Mouse (Mus musculus) small intestine, adult 2 months (tissue): ENCODE results near the gene Sept3. TPM values are rescaled to one million over a fixed set of nuclear protein-coding genes. Genes with fewer than 3 reads are reported as not detected.

ENCODE experiments used
- H3K27ac ChIP-seq: fragments of 200-500 bp; 2 replicates; pipeline ENCODE4 v1.5.1; 2012; ENCODE audit warnings: low read depth, low read length, control low read depth, inconsistent platforms; ENCODE audit not compliant: insufficient read depth
- H3K27me3 ChIP-seq: fragments of 200-500 bp; 2 replicates; pipeline ENCODE4 v1.6.1; 2012; ENCODE audit warnings: mild to moderate bottlenecking, moderate library complexity, low read length, inconsistent platforms; ENCODE audit not compliant: control insufficient read depth, insufficient read depth
- H3K36me3 ChIP-seq: fragments of 200-500 bp; 2 replicates; pipeline ENCODE4 v1.6.1; 2012; ENCODE audit warnings: mild to moderate bottlenecking, low read length, control low read depth, inconsistent platforms; ENCODE audit not compliant: control insufficient read depth, insufficient read depth
- H3K4me1 ChIP-seq: fragments of 200-500 bp; 2 replicates; pipeline ENCODE4 v1.6.1; 2012; ENCODE audit warnings: low read length, inconsistent platforms, mixed read lengths; ENCODE audit not compliant: control insufficient read depth, insufficient read depth, insufficient read length
- H3K4me3 ChIP-seq: fragments of 200-500 bp; 2 replicates; pipeline ENCODE4 v1.5.1; 2012; ENCODE audit warnings: low read depth, mild to moderate bottlenecking, control low read depth, inconsistent platforms, low read length, moderate library complexity
- CTCF ChIP-seq: fragments of 200-500 bp; IDR thresholded peaks from 2 replicates; pipeline ENCODE4 v1.5.1; 2012; ENCODE audit warnings: low read depth, mild to moderate bottlenecking, control low read depth, inconsistent platforms, low read length, moderate library complexity, mixed read lengths; ENCODE audit not compliant: insufficient replicate concordance, insufficient read length; ENCODE audit errors: extremely low read depth
- POLR2A ChIP-seq: fragments of 200-500 bp; IDR thresholded peaks from 2 replicates; pipeline ENCODE4 v1.6.1; 2012; ENCODE audit warnings: low read depth, mild to moderate bottlenecking, control low read depth, inconsistent platforms, low read length, moderate library complexity
- whole genome bisulfite sequencing: fragments of 180-500 bp; shearing (Covaris S2); methylation state at CpG from one replicate; pipeline ENCODE4 v1.1.7; 2018; 5-methylcytosine and 5-hydroxymethylcytosine counted together
- polyA plus RNA-seq: library from polyadenylated mRNA; depleted of rRNA; stranded (reverse); fragments of >200 nt; gene quantifications from 2 replicates; pipeline ENCODE4 v1.2.3, GENCODE M21; 2012

Sept3 gene
- polyA plus RNA-seq, 1 experiment, result 0.52 TPM

DNA sequence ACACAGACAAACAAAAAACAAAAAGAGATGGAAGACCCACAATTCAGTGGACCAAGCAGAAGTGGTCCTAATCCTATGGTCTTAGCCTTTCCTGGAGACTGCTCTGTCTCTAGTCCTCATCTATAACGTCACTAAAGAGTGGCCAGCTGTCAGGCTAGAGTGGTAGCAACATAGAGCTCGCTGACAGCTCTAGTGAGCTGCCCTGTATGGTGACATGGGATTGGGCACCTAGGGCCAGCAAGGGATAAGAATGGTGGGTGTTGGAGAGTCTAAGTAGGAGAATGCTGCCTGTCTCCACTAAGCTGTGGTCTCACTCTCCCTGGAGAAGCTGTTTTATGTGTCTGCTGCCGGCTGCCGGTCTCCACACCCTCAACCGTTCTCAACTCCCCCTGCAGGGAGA is 18.2 kb downstream of the Sept3 start:
- peaks cover 4% of the 10 kb centered on the region; the same call in 1 of the 2 replicates for H3K27me3 ChIP-seq
- H3K4me1 ChIP-seq, result no peaks in the 10 kb centered on the region
- WGBS, result 20% methylated on average over 5 of the region's 5 CpGs
- H3K27ac ChIP-seq, result no peak overlapping the region
- H3K4me3 ChIP-seq, result no peak overlapping the region
- no peaks in the 10 kb centered on the region for H3K36me3 ChIP-seq
- no peak for TF ChIP-seq CTCF
- TF ChIP-seq POLR2A, result no peak

DNA sequence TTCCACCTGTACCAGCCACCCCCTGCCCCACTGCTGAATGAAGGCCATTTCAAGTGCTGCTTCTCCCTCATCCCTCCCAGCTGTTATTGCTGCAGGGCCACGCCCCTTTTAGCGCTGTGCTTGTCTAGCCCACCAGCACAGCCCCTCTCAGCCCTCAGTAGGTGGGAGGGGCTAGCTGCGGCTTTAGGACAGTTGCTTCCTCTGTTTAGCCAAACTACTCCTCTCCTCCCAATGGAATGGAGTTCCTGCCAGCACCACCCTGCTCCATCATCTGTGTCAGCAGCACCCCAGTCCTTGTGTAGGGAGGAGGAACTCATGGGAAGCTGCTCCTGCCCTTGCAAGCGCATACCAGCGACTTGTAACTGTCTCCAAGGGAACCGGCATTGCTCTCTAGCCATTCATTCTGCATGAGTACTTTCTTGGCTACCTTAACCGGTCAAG is 18.6 kb downstream of the Sept3 start:
- no peak overlapping the region for H3K27ac ChIP-seq
- no peak for TF ChIP-seq POLR2A
- TF ChIP-seq CTCF, result no peak
- H3K4me3 ChIP-seq, result no peak overlapping the region
- peaks cover 4% of the 10 kb centered on the region; the same call in 1 of the 2 replicates for H3K27me3 ChIP-seq
- no peaks in the 10 kb centered on the region for H3K36me3 ChIP-seq
- WGBS, result 16% methylated on average over 7 of the region's 7 CpGs
- H3K4me1 ChIP-seq, result no peaks in the 10 kb centered on the region

GRCm38 (mm10) chr15:82294059-82294458 is 19.4 kb downstream of the Sept3 start:
- no peaks in the 10 kb centered on the region for H3K36me3 ChIP-seq
- no peak overlapping the region for H3K4me3 ChIP-seq
- 38% methylated on average over 8 of the region's 8 CpGs for WGBS
- H3K27me3 ChIP-seq, result peaks cover 4% of the 10 kb centered on the region; the same call in 1 of the 2 replicates
- no peak overlapping the region for H3K27ac ChIP-seq
- no peaks in the 10 kb centered on the region for H3K4me1 ChIP-seq
- no peak for TF ChIP-seq CTCF
- no peak for TF ChIP-seq POLR2A

DNA sequence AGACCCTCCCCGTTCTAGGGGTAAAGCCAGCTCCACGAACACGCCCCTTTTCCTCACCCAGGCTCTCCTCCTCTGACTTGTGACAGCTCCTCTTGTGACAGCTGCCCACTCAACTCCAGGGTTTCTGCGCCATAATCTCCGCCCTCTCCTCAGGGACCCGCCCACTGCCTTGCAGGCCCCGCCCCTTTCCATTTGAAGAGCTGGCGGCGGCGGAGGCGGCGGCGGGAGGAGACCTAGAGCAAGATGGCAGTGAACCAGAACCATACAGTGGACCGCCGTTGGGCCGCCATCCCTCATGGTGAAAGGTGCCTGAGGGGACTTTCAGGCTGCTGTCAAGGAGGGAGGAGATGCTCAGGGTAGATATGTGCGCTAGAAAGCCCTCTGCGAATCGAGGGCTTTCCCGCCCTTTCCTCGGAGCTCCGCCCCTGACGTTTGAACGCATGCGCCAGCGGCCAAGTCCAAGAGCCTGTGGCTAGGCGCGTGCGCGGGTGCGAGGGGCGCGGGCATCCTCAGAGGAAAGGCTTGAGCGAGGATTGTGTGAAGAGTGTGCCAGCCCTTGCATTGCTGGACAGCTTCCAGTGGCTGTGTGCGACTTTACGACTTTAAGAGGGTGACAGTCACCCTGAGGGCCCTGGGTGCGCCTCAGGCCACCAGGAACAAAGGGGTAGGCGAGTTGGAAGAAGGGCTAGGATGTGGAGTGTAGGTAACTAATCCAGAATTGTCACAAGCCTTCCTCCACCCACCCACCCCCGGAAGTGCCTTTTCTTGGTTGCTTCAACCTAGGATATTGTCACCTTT is 24.3 kb downstream of the Sept3 start, which contains the start of gene Wbp2nl:
Wbp2nl (plus strand) TSS at position 191 of the 798 bp plus-strand sequence.
- Histone ChIP-seq H3K36me3 (no peaks in the 10 kb centered on the region), H3K4me3 (no peak within 1 kb of the TSS), H3K27me3 (peaks cover 4% of the 10 kb centered on the region; the same call in 1 of the 2 replicates), H3K4me1 (no peaks in the 10 kb centered on the region), H3K27ac (no peak within 1 kb of the TSS)
- TF ChIP-seq CTCF (no peak), POLR2A (no peak)
- WGBS, result 56% methylated on average over 39 of the region's 39 CpGs

GRCm38 (mm10) chr15:82307107-82307506 is 32.4 kb downstream of the Sept3 start:
- Histone ChIP-seq H3K4me3 (no peak overlapping the region), H3K36me3 (no peaks in the 10 kb centered on the region), H3K27ac (no peak overlapping the region), H3K27me3 (no peaks in the 10 kb centered on the region), H3K4me1 (no peaks in the 10 kb centered on the region)
- WGBS, result 30% methylated on average over 3 of the region's 3 CpGs
- TF ChIP-seq CTCF (no peak), POLR2A (no peak)

DNA sequence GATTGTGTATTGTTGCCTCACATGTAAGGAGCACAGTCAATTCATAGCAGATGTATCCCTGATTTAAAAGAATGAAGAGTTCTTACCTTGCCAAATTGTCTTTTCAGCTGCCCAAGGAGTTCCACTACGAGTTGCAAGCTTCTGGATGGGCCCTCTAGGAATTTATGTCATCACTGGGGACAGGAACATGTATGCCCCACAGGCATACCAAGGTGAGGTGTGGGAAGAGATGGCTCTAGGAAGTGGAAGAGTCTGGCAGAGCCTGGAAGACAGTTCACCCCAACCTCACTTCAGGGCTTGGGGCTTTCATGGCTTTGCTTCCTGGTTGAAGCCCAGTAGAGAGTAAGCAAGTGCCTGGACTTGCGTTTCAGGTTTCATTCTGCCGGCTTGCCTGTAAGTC is 33.7 kb downstream of the Sept3 start:
- Histone ChIP-seq H3K4me3 (no peak overlapping the region), H3K27me3 (no peaks in the 10 kb centered on the region), H3K4me1 (no peaks in the 10 kb centered on the region), H3K36me3 (no peaks in the 10 kb centered on the region), H3K27ac (no peak overlapping the region)
- TF ChIP-seq POLR2A (no peak), CTCF (no peak)
- whole genome bisulfite sequencing, result 59% methylated on average over 3 of the region's 3 CpGs

- 57% methylated on average over 6 of the region's 6 CpGs for WGBS
- Histone ChIP-seq H3K4me3 (no peak overlapping the region), H3K36me3 (no peaks in the 10 kb centered on the region), H3K27me3 (no peaks in the 10 kb centered on the region), H3K27ac (no peak overlapping the region), H3K4me1 (no peaks in the 10 kb centered on the region; the same call in 1 of the 2 replicates)
- TF ChIP-seq POLR2A, result no peak
- no peak for TF ChIP-seq CTCF
Observed at GRCm38 (mm10) chr15:82317839-82318238, 43.1 kb downstream of the Sept3 start.

GRCm38 (mm10) chr15:82319613-82320012 is 44.9 kb downstream of the Sept3 start:
- 29% methylated on average over 1 of the region's 1 CpGs for WGBS
- Histone ChIP-seq H3K27me3 (no peaks in the 10 kb centered on the region), H3K4me1 (no peaks in the 10 kb centered on the region; the same call in 1 of the 2 replicates), H3K36me3 (no peaks in the 10 kb centered on the region), H3K4me3 (no peak overlapping the region), H3K27ac (no peak overlapping the region)
- no peak for TF ChIP-seq POLR2A
- no peak for TF ChIP-seq CTCF
